Mouse (Mus musculus) neural tube, embryonic 10.5 days (tissue): ENCODE data around the gene Zfp598.

ENCODE experiments used
- DNase-seq: peaks from one replicate; pipeline ENCODE4 v3.0.0-alpha.2; 2017; ENCODE audit warnings: low spot score; ENCODE audit errors: extremely low spot score

Zfp598 gene

DNA sequence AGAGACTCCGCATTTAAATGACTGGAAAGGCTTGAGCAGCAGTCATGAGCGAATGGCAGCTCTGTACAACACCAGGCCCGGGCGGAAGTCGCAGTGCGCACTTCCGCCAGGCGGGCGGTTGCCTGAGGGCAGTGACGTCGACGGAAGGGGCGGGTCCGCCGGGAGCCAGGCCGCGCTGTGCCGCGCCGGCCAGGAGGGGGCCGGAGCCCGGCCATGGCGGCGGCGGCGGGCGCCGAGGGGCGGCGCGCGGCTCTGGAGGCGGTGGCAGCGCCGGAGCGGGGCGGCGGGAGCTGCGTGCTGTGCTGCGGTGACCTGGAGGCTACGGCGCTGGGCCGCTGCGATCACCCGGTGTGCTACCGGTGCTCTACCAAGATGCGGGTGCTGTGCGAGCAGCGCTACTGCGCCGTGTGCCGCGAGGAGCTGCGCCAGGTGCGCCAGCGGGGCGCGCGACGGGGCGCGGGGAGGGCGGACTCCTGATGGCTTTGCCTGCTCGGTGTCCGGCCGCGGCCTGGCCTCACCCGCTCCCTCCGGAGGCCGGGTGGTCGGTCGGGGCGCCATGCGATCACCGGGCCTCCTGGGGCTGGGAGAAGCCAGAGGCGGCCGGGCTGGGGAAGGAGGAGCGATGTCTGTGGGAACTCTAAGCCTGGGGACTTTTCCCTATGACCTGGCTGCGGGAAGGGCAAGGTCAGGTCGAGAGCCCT lies at the start of gene Zfp598:
Gene Zfp598, plus strand, starts transcription at position 143 of the 701 bp plus-strand sequence.
- DNase-seq = peak; percentile 94

GRCm38 (mm10) chr17:24625472-24625871 lies 44.0 kb upstream of the Zfp598 start:
- no peak for DNase-seq

- peak; percentile 78 for DNase-seq
Measured at GRCm38 (mm10) chr17:24628646-24629045, 40.8 kb upstream of the Zfp598 start.

DNA sequence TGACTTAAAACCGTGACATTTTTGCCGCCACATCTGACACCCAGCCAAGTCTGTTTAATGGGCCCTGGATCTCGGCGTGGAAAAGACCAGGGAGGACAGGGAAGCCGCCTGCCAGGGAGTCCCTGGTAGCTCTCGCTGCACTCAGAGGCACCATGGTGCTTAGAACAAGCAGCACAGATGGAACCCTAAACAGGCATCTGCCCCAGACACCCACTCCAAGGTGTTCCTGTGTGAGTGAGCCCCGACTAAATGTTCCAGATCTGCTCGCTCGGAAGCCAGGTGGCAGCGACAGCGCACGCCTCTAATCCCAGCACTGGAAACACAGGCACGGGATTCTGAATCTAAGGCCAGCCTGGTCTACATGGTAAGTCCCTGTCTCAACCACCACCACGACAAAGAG lies 39.4 kb upstream of the Zfp598 start:
- no peak for DNase-seq

- DNase-seq = peak; percentile 87
Measured at GRCm38 (mm10) chr17:24632167-24632812, 37.2 kb upstream of the Zfp598 start, which contains the start of the genes Tsc2 and Nthl1. Tsc2 (minus strand) TSS chr17:24632630. Nthl1 (plus strand) TSS chr17:24632680.

GRCm38 (mm10) chr17:24632813-24633449 lies 36.6 kb upstream of the Zfp598 start:
- DNase-seq = no peak

DNA sequence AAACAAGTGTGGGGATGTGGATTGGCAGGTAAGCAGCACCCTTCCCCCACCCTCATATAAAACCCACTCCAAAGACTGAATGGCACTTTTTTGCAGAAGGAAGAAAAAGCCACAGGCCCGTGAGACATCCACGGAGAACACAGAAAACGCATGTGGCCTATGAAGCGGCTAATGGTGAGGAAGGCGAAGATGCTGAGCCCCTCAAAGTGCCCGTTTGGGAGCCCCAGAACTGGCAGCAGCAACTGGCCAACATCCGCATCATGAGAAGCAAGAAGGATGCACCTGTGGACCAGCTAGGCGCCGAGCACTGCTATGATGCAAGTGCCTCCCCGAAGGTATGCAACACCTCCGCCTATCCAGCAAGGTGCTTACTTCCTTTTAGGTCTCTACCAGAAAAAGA lies 35.7 kb upstream of the Zfp598 start:
- no peak for DNase-seq

DNA sequence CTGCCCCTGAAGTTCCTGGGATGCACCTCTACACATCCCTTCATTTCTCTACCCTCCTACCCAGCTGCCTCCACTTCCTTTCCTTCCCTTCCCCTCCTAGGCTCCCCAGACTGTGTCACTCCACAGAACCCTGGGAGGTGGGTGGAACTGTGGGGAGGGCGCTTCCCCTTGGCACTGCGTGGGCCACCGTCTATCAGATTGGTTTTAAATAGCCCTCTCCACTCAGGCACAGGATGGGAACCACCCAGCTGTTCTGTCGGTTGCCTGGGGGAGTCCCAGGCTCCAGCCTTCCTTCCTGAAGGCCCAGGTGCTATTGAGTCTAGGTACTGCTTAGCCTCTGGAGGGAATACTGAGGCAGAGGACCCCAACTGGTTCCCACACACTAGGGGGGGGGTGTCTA lies 34.5 kb upstream of the Zfp598 start:
- no peak for DNase-seq

GRCm38 (mm10) chr17:24635694-24636093 lies 33.8 kb upstream of the Zfp598 start:
- DNase-seq = no peak

DNA sequence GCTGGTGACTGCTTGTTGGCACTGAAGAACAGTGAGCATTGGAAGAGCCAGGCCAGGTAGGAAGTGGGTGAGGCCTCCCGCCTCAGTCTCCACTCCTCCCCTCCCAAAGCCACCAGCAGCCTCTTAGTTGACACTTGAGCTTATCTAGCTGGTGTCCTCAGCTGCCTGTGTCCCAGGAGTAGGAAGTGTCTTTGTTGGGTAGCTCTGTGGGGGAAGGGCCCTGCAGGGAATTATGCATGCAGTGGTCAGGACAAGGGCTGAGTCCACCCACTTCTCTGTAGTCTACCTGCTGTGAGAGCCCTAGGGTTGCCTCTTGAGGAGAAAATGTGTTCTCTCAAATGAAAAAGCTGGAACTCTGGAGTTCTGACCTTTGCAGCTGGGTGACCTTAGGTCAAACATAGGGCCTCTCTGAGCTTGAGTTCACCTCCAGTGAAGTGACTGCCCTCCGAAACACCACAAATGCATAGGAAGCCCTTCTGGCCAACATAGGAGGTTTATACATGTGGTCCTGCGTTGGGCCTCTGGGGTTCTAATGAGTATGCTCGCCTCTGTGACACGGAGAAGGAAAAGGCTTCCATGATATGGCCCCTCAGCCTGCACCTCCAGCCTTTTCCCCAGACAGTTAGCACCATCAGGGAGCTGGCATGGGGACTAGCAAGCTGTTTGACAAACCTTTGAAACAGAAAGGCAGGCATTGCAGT lies 32.6 kb upstream of the Zfp598 start:
- DNase-seq = no peak

- DNase-seq = no peak
Measured at GRCm38 (mm10) chr17:24638214-24638613, 31.3 kb upstream of the Zfp598 start.

- no peak for DNase-seq
Measured at GRCm38 (mm10) chr17:24638840-24639239, 30.6 kb upstream of the Zfp598 start.

- peak; percentile 34 for DNase-seq
Measured at GRCm38 (mm10) chr17:24639571-24639988, 29.9 kb upstream of the Zfp598 start.

- no peak for DNase-seq
Measured at GRCm38 (mm10) chr17:24640119-24640518, 29.4 kb upstream of the Zfp598 start.

- DNase-seq = no peak
Measured at GRCm38 (mm10) chr17:24640581-24640980, 28.9 kb upstream of the Zfp598 start.

DNA sequence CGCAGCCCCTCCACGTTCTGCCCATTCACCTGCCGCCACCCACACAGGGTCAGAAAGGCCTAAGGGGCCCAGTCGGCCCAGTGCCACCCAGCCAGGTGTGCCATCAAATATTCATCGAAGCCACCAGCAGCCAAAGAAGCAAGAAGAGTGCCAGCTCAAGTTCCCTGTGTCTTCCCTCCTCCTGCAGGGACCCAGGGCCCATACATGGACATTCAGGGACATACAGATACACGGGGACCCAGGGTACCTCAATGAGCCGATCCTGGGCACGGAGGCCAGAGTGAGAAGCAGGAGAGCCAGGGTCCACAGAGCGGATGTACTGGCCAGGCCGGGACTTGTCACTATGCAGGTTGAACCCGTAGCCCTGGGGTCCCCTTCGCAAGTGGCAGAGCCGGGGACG lies 27.5 kb upstream of the Zfp598 start:
- DNase-seq = no peak

DNA sequence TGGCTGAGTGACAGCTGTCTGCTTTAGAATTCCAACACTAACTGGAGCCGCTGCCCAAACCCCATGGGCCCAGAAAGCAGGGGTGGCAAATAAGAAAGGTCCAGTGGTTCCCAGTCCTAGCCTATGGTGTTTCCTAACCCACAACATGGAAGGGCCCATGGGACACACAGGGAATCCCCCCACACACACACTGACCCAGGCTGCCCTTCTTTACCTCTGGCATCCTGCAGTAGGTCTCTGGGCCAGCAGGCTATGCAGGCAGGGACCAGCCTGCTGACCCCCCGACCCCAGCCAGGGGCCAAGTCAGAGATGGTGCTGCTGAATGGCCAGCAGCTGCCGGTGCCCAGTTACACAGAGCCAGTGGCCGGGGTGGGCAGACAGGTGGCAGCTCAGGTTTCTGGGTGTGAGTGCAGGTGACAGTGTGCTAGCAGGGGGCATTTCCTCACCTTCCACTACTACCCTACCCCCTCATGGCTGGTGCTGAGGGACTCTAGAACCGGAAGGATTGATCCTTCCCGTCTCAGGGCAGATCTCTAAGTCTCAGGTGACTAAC lies 26.6 kb upstream of the Zfp598 start:
- no peak for DNase-seq

GRCm38 (mm10) chr17:24644030-24644715 lies 25.3 kb upstream of the Zfp598 start:
- no peak for DNase-seq

GRCm38 (mm10) chr17:24644875-24645721 lies 24.4 kb upstream of the Zfp598 start:
- no peak for DNase-seq

- DNase-seq = no peak
Measured at GRCm38 (mm10) chr17:24645916-24646315, 23.6 kb upstream of the Zfp598 start.
